Mouse (Mus musculus) megakaryocyte, embryonic 14.5 days (primary cell): ENCODE results near the gene Nr6a1.

ENCODE experiments used
- FLI1 ChIP-seq: IDR thresholded peaks from 2 replicates; pipeline ENCODE4 v1.6.1; 2012; ENCODE audit warnings: low read length, inconsistent platforms, mixed read lengths
- GATA1 ChIP-seq: IDR thresholded peaks from 3 replicates; pipeline ENCODE4 v1.6.1; 2012; ENCODE audit warnings: mixed read lengths, low read length, inconsistent platforms, borderline replicate concordance

DNA sequence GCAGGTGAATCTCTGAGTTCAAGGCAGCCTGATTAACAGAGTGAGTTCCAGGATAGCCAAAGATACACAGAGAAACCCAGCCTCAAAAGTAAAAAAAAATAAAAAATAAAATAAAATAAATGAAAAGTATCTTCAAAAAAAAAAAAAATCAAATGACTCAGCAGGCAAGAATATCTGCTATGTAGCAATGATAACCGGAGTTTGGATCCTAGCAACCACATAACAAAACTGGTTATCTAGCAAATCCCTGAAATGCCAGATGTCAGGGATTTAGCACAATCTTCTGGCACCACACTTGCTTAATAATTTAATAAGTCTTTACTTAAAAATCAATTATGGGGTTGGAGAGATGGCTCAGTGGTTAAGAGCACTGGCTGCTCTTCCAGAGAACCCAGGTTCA is 23.2 kb downstream of the Nr6a1 start:
- TF ChIP-seq GATA1 (no peak), FLI1 (no peak)
